8 mouse cellular contexts compared by ENCODE assay signal in genomic region chr2:121571780-121572179, GRCm38 (mm10).
DNase-seq lines count a peak whose midpoint lies in the region; ATAC-seq and TF ChIP-seq lines count a peak whose summit lies in the region.

No protein-coding gene starts in this region.

- TF ChIP-seq POLR2A in ES-Bruce4 (IDR thresholded peaks at IDR 0.05; ENCODE audit: insufficient read depth, low read length) = no peak

- H3K9ac ChIP-seq in ES-Bruce4 (ENCODE audit: low read depth, poor library complexity, severe bottlenecking) = no peak overlapping the region
- H3K9ac ChIP-seq in heart, embryonic 16.5 days (ENCODE audit: low read length) = no peak overlapping the region
- no peak overlapping the region for H3K9ac ChIP-seq in liver, embryonic 13.5 days
- H3K9ac ChIP-seq in neural tube, embryonic 13.5 days = no peak overlapping the region
- H3K9ac ChIP-seq in stomach, postnatal 0 days (ENCODE audit: low read length) = no peak overlapping the region

- peak; percentile 56 for DNase-seq in c-Kit-positive CD71-negative TER-119-negative erythroid progenitor cells, embryonic 14.5 days (ENCODE audit: low read depth)
- peak; percentile 74 for DNase-seq in forebrain, embryonic 10.5 days (ENCODE audit: extremely low spot score, low spot score)
- peak; percentile 72 to 88 for DNase-seq in kidney, postnatal 25 days
- peak; percentile 39 for DNase-seq in liver, embryonic 13.5 days
- peak; percentile 80 for DNase-seq in stomach, postnatal 0 days (ENCODE audit: low spot score)

- no peaks in the 10 kb centered on the region for H3K36me3 ChIP-seq in ES-Bruce4 (ENCODE audit: control insufficient read depth, insufficient read depth, low read length, poor library complexity, severe bottlenecking)
- peaks cover 11% of the 10 kb centered on the region for H3K36me3 ChIP-seq in forebrain, embryonic 10.5 days (replicated peaks)
- no peaks in the 10 kb centered on the region for H3K36me3 ChIP-seq in heart, embryonic 16.5 days (ENCODE audit: control insufficient read depth, insufficient read depth)
- H3K36me3 ChIP-seq in liver, embryonic 13.5 days = no peaks in the 10 kb centered on the region
- peaks cover 41% of the 10 kb centered on the region for H3K36me3 ChIP-seq in neural tube, embryonic 13.5 days
- H3K36me3 ChIP-seq in stomach, postnatal 0 days (ENCODE audit: control insufficient read depth, insufficient read depth, low read length) = no peaks in the 10 kb centered on the region

- H3K4me1 ChIP-seq in ES-Bruce4 (ENCODE audit: control insufficient read depth, insufficient read depth, low read length) = peaks cover 3% of the 10 kb centered on the region
- H3K4me1 ChIP-seq in forebrain, embryonic 10.5 days = peaks cover 18% of the 10 kb centered on the region
- peaks cover 24% of the 10 kb centered on the region for H3K4me1 ChIP-seq in heart, embryonic 16.5 days (ENCODE audit: control insufficient read depth, insufficient read depth, low read length)
- peaks cover 11% of the 10 kb centered on the region for H3K4me1 ChIP-seq in liver, embryonic 13.5 days (replicated peaks)
- H3K4me1 ChIP-seq in neural tube, embryonic 13.5 days (replicated peaks) = peaks cover 8% of the 10 kb centered on the region; the same call in 1 of the 2 replicates
- no peaks in the 10 kb centered on the region for H3K4me1 ChIP-seq in stomach, postnatal 0 days (replicated peaks; ENCODE audit: control insufficient read depth, insufficient read depth)

- WGBS in forebrain, embryonic 10.5 days = 27% methylated on average over 7 of the region's 7 CpGs
- 15% methylated on average over 7 of the region's 7 CpGs for WGBS in heart, embryonic 16.5 days
- WGBS in liver, embryonic 13.5 days (ENCODE audit: insufficient replicate concordance) = 13% methylated on average over 7 of the region's 7 CpGs
- WGBS in neural tube, embryonic 13.5 days = 20% methylated on average over 7 of the region's 7 CpGs
- 12% methylated on average over 7 of the region's 7 CpGs for WGBS in stomach, postnatal 0 days

- no peak overlapping the region for H3K4me3 ChIP-seq in ES-Bruce4 (ENCODE audit: low read depth, low read length)
- no peak overlapping the region for H3K4me3 ChIP-seq in forebrain, embryonic 10.5 days
- no peak overlapping the region for H3K4me3 ChIP-seq in heart, embryonic 16.5 days (ENCODE audit: low read length)
- H3K4me3 ChIP-seq in liver, embryonic 13.5 days (replicated peaks) = no peak overlapping the region
- no peak overlapping the region for H3K4me3 ChIP-seq in neural tube, embryonic 13.5 days
- no peak overlapping the region for H3K4me3 ChIP-seq in stomach, postnatal 0 days (ENCODE audit: low read depth, low read length)

- no peak overlapping the region for H3K4me2 ChIP-seq in heart, embryonic 16.5 days (ENCODE audit: low read depth, low read length)
- no peak overlapping the region for H3K4me2 ChIP-seq in liver, embryonic 13.5 days
- no peak overlapping the region for H3K4me2 ChIP-seq in neural tube, embryonic 13.5 days
- no peak overlapping the region for H3K4me2 ChIP-seq in stomach, postnatal 0 days (replicated peaks; ENCODE audit: low read depth)

- TF ChIP-seq CTCF in ES-Bruce4 (IDR thresholded peaks at IDR 0.05; ENCODE audit: low read depth, low read length) = peak; percentile 92
- TF ChIP-seq CTCF in stomach, postnatal 0 days (IDR thresholded peaks at IDR 0.05; ENCODE audit: low read depth) = peak; percentile 98

- H3K27ac ChIP-seq in ES-Bruce4 (ENCODE audit: insufficient read depth, low read length) = no peak overlapping the region
- H3K27ac ChIP-seq in forebrain, embryonic 10.5 days = no peak overlapping the region
- no peak overlapping the region for H3K27ac ChIP-seq in heart, embryonic 16.5 days (ENCODE audit: low read length)
- no peak overlapping the region for H3K27ac ChIP-seq in liver, embryonic 13.5 days
- no peak overlapping the region for H3K27ac ChIP-seq in neural tube, embryonic 13.5 days (replicated peaks)
- no peak overlapping the region for H3K27ac ChIP-seq in stomach, postnatal 0 days (replicated peaks)

- H3K27me3 ChIP-seq in ES-Bruce4 (ENCODE audit: control insufficient read depth, insufficient read depth, low read length, poor library complexity, severe bottlenecking) = no peaks in the 10 kb centered on the region
- no peaks in the 10 kb centered on the region for H3K27me3 ChIP-seq in forebrain, embryonic 10.5 days (ENCODE audit: poor library complexity, severe bottlenecking)
- H3K27me3 ChIP-seq in heart, embryonic 16.5 days (ENCODE audit: control insufficient read depth, insufficient read depth, low read length) = no peaks in the 10 kb centered on the region
- H3K27me3 ChIP-seq in liver, embryonic 13.5 days = no peaks in the 10 kb centered on the region; the same call in none of the 2 replicates
- H3K27me3 ChIP-seq in neural tube, embryonic 13.5 days = no peaks in the 10 kb centered on the region
- no peaks in the 10 kb centered on the region for H3K27me3 ChIP-seq in stomach, postnatal 0 days (ENCODE audit: control insufficient read depth, insufficient read depth, low read length)

- peak; percentile 76 for ATAC-seq in heart, embryonic 16.5 days (replicated peaks; ENCODE audit: extremely low read depth, insufficient read depth, low FRiP score)
- ATAC-seq in liver, embryonic 13.5 days (ENCODE audit: low read depth) = peak; percentile 71; the same call in 1 of the 2 replicates
- peak; percentile 89 for ATAC-seq in neural tube, embryonic 13.5 days (ENCODE audit: low read depth)
- peak; percentile 83 for ATAC-seq in stomach, postnatal 0 days (ENCODE audit: low FRiP score, low TSS enrichment)

- no peak for TF ChIP-seq EP300 in ES-Bruce4 (IDR thresholded peaks at IDR 0.05; ENCODE audit: insufficient read depth, low read depth, low read length)
- TF ChIP-seq EP300 in stomach, postnatal 0 days (optimal IDR thresholded peaks at IDR 0.05) = no peak

- H3K9me3 ChIP-seq in ES-Bruce4 (replicated peaks; ENCODE audit: control insufficient read depth, insufficient read depth, low read length, poor library complexity, severe bottlenecking) = no peaks in the 10 kb centered on the region
- no peaks in the 10 kb centered on the region for H3K9me3 ChIP-seq in forebrain, embryonic 10.5 days
- H3K9me3 ChIP-seq in heart, embryonic 16.5 days (replicated peaks; ENCODE audit: control insufficient read depth, low read length) = no peaks in the 10 kb centered on the region
- no peaks in the 10 kb centered on the region for H3K9me3 ChIP-seq in liver, embryonic 13.5 days (replicated peaks)
- H3K9me3 ChIP-seq in neural tube, embryonic 13.5 days = no peaks in the 10 kb centered on the region
- H3K9me3 ChIP-seq in stomach, postnatal 0 days (ENCODE audit: control insufficient read depth, low read length) = no peaks in the 10 kb centered on the region
